Mouse (Mus musculus) heart, adult 2 months (tissue): ENCODE results near the gene E330009J07Rik.

ENCODE experiments used
- EP300 ChIP-seq: fragments of 200-500 bp; IDR thresholded peaks from 2 replicates; pipeline ENCODE4 v1.6.1; 2011; ENCODE audit warnings: low read depth, low read length, control low read depth; ENCODE audit not compliant: insufficient read depth
- POLR2A ChIP-seq: fragments of 200-500 bp; IDR thresholded peaks from 2 replicates; pipeline ENCODE4 v1.6.1; 2011; ENCODE audit warnings: mild to moderate bottlenecking, low read depth, low read length, control low read depth; ENCODE audit not compliant: insufficient read depth

DNA sequence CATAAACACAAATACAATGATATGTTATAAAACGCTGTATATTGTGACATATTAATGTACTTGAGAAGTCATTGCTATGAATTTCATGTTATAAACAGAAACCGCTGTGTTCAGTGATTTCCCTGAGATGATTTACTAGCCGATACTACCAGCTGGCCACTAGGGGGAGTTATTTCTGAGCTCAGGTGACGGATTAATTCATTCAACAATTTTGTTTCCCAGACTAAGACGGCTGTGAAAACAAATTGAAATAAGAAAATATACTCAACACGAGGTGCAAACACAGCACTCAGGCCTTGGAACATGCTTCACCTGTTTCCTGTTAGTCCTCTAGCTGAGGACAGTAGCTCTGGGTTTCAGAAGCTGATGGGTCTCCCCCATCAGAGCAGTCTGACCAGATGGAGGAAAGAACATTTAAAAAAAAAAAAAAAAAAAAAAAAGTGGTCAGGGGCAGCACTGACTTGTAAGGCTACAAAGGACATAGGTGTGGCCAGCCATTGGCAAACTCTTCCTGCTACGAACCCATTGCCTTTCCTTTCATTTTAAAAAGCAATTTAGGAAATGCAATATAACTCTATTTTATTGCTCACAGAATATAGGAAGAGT lies 18.6 kb upstream of the E330009J07Rik start:
- no peak for TF ChIP-seq POLR2A
- TF ChIP-seq EP300, result no peak
